Mouse (Mus musculus): ENCODE results near the gene Dus2.

Dus2 gene

GRCm38 (mm10) chr8:106075863-106076174, 84.7 kb downstream of the Dus2 start:
- no peak for DNase-seq (ENCODE audit: low read depth)

GRCm38 (mm10) chr8:106076612-106077011, 85.5 kb downstream of the Dus2 start:
- no peak for DNase-seq (ENCODE audit: low read depth)

GRCm38 (mm10) chr8:106077452-106078067, 86.4 kb downstream of the Dus2 start:
- no peak for DNase-seq (ENCODE audit: low read depth)

GRCm38 (mm10) chr8:106102321-106102720, 111.2 kb downstream of the Dus2 start:
- no peak for DNase-seq (ENCODE audit: low read depth)
